In the genomic region with DNA sequence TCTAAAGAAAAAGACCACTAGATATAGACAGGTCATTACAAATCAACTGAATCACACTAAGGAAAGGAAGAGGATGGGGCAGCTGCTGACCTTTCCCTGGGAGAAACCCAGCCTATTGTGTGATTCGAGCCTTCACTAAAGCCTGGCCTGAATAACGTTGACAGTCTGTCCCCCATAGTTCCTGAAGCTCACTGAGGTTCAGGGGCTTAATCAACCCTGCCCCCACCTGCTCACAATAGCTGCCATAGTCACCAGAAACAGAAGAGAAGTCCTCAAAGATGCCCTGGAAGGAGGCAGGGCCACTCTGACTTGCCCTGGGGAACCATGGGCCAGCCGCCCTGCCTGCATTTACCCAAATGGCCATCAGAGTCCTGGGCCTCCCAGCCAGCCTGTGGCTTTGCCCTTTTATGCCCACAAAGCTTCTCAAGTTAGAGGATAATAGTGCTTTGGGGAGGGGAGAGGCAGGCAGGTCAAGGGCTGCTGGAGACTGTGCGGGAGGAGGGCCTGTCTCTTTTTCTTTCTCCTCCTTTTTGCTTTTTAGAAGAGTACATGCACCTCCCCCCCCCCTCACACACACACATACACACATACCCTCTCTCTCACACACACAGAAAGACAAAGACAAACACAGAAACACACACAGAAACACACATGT, we compare ENCODE assay signal across 16 mouse cellular contexts.
DNase-seq lines count a peak whose midpoint lies in the region; ATAC-seq lines count a peak whose summit lies in the region.
"Had no signal": no experiment of that assay in that cellular context is flagged by ENCODE, and none has a peak within 500 bp of the region (broad histone marks: within the 10 kb centered on the region; RNA-seq: fewer than 3 reads in every experiment).

No protein-coding gene starts in this region.

- ATAC-seq in midbrain, embryonic 14.5 days (ENCODE audit: low FRiP score, low TSS enrichment): no peak; the same call in 1 of the 2 replicates
- ATAC-seq in hindbrain, embryonic 14.5 days (ENCODE audit: low FRiP score): 0 out of 2 replicates have a peak, but pooled peaks have one; percentile 14
- ATAC-seq: inflammation-experienced regulatory T-cells, adult 6 months; liver, postnatal 0 days had no signal

- no peaks in the 10 kb centered on the region for H3K36me3 ChIP-seq in midbrain, embryonic 10.5 days
- no peaks in the 10 kb centered on the region for H3K36me3 ChIP-seq in midbrain, embryonic 14.5 days (ENCODE audit: control insufficient read depth, insufficient read depth, low read length)
- H3K36me3 ChIP-seq in hindbrain, embryonic 14.5 days (replicated peaks; ENCODE audit: control insufficient read depth, insufficient read depth): no peaks in the 10 kb centered on the region
- H3K36me3 ChIP-seq: G1E; limb, embryonic 15.5 days had no signal

- H3K27ac ChIP-seq in midbrain, embryonic 10.5 days (replicated peaks): peak overlapping the region; percentile 87
- H3K27ac ChIP-seq in midbrain, embryonic 14.5 days (replicated peaks; ENCODE audit: low read depth, low read length): no peak overlapping the region
- H3K27ac ChIP-seq in hindbrain, embryonic 14.5 days: no peak overlapping the region
- H3K27ac ChIP-seq: limb, embryonic 15.5 days had no signal

- no peak overlapping the region for H3K4me2 ChIP-seq in midbrain, embryonic 14.5 days (ENCODE audit: low read length)
- H3K4me2 ChIP-seq in hindbrain, embryonic 14.5 days (replicated peaks): no peak overlapping the region
- H3K4me2 ChIP-seq: limb, embryonic 15.5 days had no signal

- WGBS in midbrain, embryonic 10.5 days: 21% methylated on average over 4 of the region's 4 CpGs
- 1% methylated on average over 4 of the region's 4 CpGs for WGBS in midbrain, embryonic 14.5 days
- 7% methylated on average over 4 of the region's 4 CpGs for WGBS in hindbrain, embryonic 14.5 days

- H3K9ac ChIP-seq in midbrain, embryonic 14.5 days (replicated peaks; ENCODE audit: low read length): no peak overlapping the region
- H3K9ac ChIP-seq in hindbrain, embryonic 14.5 days: no peak overlapping the region
- H3K9ac ChIP-seq: limb, embryonic 15.5 days; liver, postnatal 0 days had no signal

- no peaks in the 10 kb centered on the region for H3K27me3 ChIP-seq in midbrain, embryonic 10.5 days (ENCODE audit: low read depth, poor library complexity, severe bottlenecking)
- H3K27me3 ChIP-seq in midbrain, embryonic 14.5 days (ENCODE audit: control insufficient read depth, insufficient read depth, low read length): no peaks in the 10 kb centered on the region
- no peaks in the 10 kb centered on the region for H3K27me3 ChIP-seq in hindbrain, embryonic 14.5 days (ENCODE audit: control insufficient read depth, insufficient read depth, low read length)
- H3K27me3 ChIP-seq: limb, embryonic 15.5 days had no signal

- peak; percentile 86 for DNase-seq in midbrain, embryonic 10.5 days (ENCODE audit: low spot score)
- no peak for DNase-seq in midbrain, embryonic 14.5 days
- peak; percentile 60 for DNase-seq in embryo, embryonic 9.5 days (ENCODE audit: extremely low spot score)
- DNase-seq in hindbrain, embryonic 14.5 days (ENCODE audit: low spot score): no peak
- peak; percentile 62 for DNase-seq in retina, embryonic 14.5 days (ENCODE audit: low spot score)
- DNase-seq in spleen, postnatal 14 days (ENCODE audit: low spot score in 2 of 2): no peak
- DNase-seq in spleen, postnatal 4 days (ENCODE audit: low spot score in 2 of 2): no peak
- DNase-seq: adrenal gland, adult 8-10 months; cerebellum, adult 2 months; liver, postnatal 0 days; lung, postnatal 36 days; right cerebral cortex, postnatal 25 days had no signal

- 0 out of 2 replicates have a peak, but pooled peaks cover 4% of the 10 kb centered on the region for H3K9me3 ChIP-seq in midbrain, embryonic 10.5 days (replicated peaks)
- H3K9me3 ChIP-seq in midbrain, embryonic 14.5 days (ENCODE audit: control insufficient read depth, low read length): no peaks in the 10 kb centered on the region
- H3K9me3 ChIP-seq in hindbrain, embryonic 14.5 days (ENCODE audit: control insufficient read depth, low read length): no peaks in the 10 kb centered on the region
- H3K9me3 ChIP-seq: limb, embryonic 15.5 days had no signal

- H3K4me1 ChIP-seq in midbrain, embryonic 10.5 days: peaks cover 41% of the 10 kb centered on the region
- H3K4me1 ChIP-seq in midbrain, embryonic 14.5 days (ENCODE audit: control insufficient read depth, insufficient read depth, low read length): 0 out of 2 replicates have a peak, but pooled peaks cover 7% of the 10 kb centered on the region
- H3K4me1 ChIP-seq in hindbrain, embryonic 14.5 days (replicated peaks; ENCODE audit: control insufficient read depth, insufficient read depth, low read length): peaks cover 13% of the 10 kb centered on the region

- no peak overlapping the region; the same call in 1 of the 2 replicates for H3K4me3 ChIP-seq in midbrain, embryonic 10.5 days
- H3K4me3 ChIP-seq in midbrain, embryonic 14.5 days (replicated peaks; ENCODE audit: low read depth, low read length): no peak overlapping the region
- no peak overlapping the region for H3K4me3 ChIP-seq in hindbrain, embryonic 14.5 days (replicated peaks; ENCODE audit: low read length)
- H3K4me3 ChIP-seq: erythroblast, embryonic 14.5 days; limb, embryonic 15.5 days had no signal

Comparison
In these comparisons a context has a peak if more than half of its experiments do, and no peak if none do; other contexts are left out.
1. DNase-seq: peak in midbrain, embryonic 10.5 days (single experiment), embryo, embryonic 9.5 days (single experiment) and retina, embryonic 14.5 days (single experiment); none in midbrain, embryonic 14.5 days (single experiment), hindbrain, embryonic 14.5 days (single experiment), spleen, postnatal 14 days (0 of 2) and spleen, postnatal 4 days (0 of 2).